Mouse (Mus musculus) heart, embryonic 13.5 days (tissue): ENCODE measurements at regions not wholly inside any gene's neighbourhood (a gene's known extent, or its start where the extent isn't known, plus 50 kb on each side); places are given as distances from the start of the nearest gene placed in this dataset.

Source experiments
- ATAC-seq: fragments of 200-750 bp; cut with Nextera tagmentation; 2 replicates; pipeline ENCODE4 v1.8.0; 2017; ENCODE audit warnings: moderate TSS enrichment; ENCODE audit not compliant: insufficient number of reproducible peaks, low FRiP score, low TSS enrichment; ENCODE audit errors: extremely low read depth
- H3K27ac ChIP-seq: fragments of 300-500 bp; sonication (generic); replicated peaks from 2 replicates; pipeline ENCODE4 v1.5.1; 2015; ENCODE audit warnings: moderate library complexity, mild to moderate bottlenecking, inconsistent platforms
- H3K27me3 ChIP-seq: fragments of 300-500 bp; sonication (generic); replicated peaks from 2 replicates; pipeline ENCODE4 v1.6.1; 2015; ENCODE audit warnings: mild to moderate bottlenecking, inconsistent platforms
- H3K36me3 ChIP-seq: fragments of 300-500 bp; sonication (generic); 2 replicates; pipeline ENCODE4 v1.6.1; 2015; ENCODE audit warnings: mild to moderate bottlenecking, inconsistent platforms
- H3K4me1 ChIP-seq: fragments of 300-500 bp; sonication (generic); 2 replicates; pipeline ENCODE4 v1.6.1; 2015; ENCODE audit warnings: inconsistent platforms
- H3K4me2 ChIP-seq: fragments of 300-500 bp; sonication (generic); 2 replicates; pipeline ENCODE4 v1.6.1; 2015; ENCODE audit warnings: inconsistent platforms, mild to moderate bottlenecking, moderate library complexity
- H3K4me3 ChIP-seq: fragments of 300-500 bp; sonication (generic); 2 replicates; pipeline ENCODE4 v1.5.1; 2015; ENCODE audit warnings: moderate library complexity, mild to moderate bottlenecking, inconsistent platforms
- H3K9ac ChIP-seq: fragments of 300-500 bp; sonication (generic); 2 replicates; pipeline ENCODE4 v1.6.1; 2015; ENCODE audit warnings: inconsistent platforms, mild to moderate bottlenecking, moderate library complexity
- H3K9me3 ChIP-seq: fragments of 300-500 bp; sonication (generic); 2 replicates; pipeline ENCODE4 v1.6.1; 2016; ENCODE audit warnings: inconsistent platforms
- whole genome bisulfite sequencing: fragments of 180-500 bp; shearing (Covaris S2); methylation state at CpG from one replicate; pipeline ENCODE4 v1.1.7; 2015; ENCODE audit warnings: mixed read lengths; 5-methylcytosine and 5-hydroxymethylcytosine counted together

- WGBS = 86% methylated on average over 8 of the region's 8 CpGs
- Histone ChIP-seq H3K36me3 (no peaks in the 10 kb centered on the region), H3K4me3 (no peak overlapping the region), H3K27ac (no peak overlapping the region), H3K27me3 (no peaks in the 10 kb centered on the region), H3K4me2 (no peak overlapping the region), H3K9ac (no peak overlapping the region), H3K4me1 (peaks cover 27% of the 10 kb centered on the region), H3K9me3 (no peaks in the 10 kb centered on the region)
- ATAC-seq = no peak
Measured at GRCm38 (mm10) chr1:186572651-186573050, 133.1 kb downstream of the Tgfb2 start.

DNA sequence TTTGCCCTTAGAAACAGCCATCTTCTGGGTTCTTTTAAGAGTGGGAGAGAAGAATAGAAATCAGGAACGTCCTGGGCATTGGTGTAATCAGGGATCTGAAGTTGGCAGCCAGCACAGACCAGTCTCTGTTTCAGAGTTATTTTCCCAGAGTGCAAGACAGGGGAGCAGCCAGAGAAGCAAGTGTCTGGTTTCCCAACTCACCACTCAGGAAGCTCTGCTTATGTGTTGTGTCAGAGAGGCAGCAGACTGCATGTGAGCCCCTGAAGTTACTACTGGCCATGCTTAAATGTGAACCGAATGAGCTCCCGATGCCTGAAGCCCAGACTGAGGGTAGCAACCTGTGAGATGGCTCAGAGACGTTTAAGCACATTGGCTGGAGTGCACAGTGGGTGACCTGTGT is 133.7 kb downstream of the Tgfb2 start:
- 54% methylated on average over 4 of the region's 4 CpGs for WGBS
- Histone ChIP-seq H3K9ac (no peak overlapping the region), H3K4me1 (peaks cover 25% of the 10 kb centered on the region), H3K4me2 (no peak overlapping the region), H3K36me3 (no peaks in the 10 kb centered on the region), H3K27me3 (no peaks in the 10 kb centered on the region), H3K4me3 (no peak overlapping the region), H3K9me3 (no peaks in the 10 kb centered on the region), H3K27ac (no peak overlapping the region; the same call in 1 of the 2 replicates)
- ATAC-seq = no peak

DNA sequence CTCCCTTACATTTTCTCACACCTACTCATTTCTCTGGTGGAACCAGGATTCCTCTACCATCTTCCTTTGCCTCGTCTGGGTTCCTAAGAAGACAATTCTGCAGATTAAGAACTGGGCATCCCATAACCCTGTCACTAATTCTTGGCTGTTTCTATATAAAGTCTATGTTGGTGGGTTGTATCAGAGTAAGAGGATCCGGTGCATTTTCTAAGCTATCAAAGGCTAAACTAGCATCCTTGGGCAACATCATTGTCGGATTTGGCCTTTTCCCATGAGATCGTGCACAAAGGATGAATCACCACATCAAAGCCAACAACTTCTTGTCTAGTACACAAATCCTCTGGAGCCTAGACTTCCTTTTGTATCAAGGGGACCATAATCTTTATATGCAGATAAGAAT is 137.3 kb downstream of the Tgfb2 start:
- Histone ChIP-seq H3K27me3 (no peaks in the 10 kb centered on the region), H3K4me2 (no peak overlapping the region), H3K9ac (no peak overlapping the region), H3K36me3 (no peaks in the 10 kb centered on the region), H3K4me1 (peaks cover 29% of the 10 kb centered on the region), H3K4me3 (no peak overlapping the region), H3K27ac (peak overlapping the region; percentile 64), H3K9me3 (no peaks in the 10 kb centered on the region)
- WGBS = 79% methylated on average over 4 of the region's 4 CpGs
- ATAC-seq = no peak

- Histone ChIP-seq H3K27me3 (no peaks in the 10 kb centered on the region), H3K27ac (peak overlapping the region; percentile 64), H3K4me3 (no peak overlapping the region), H3K9ac (0 out of 2 replicates have a peak overlapping the region, but pooled peaks have one; percentile 37), H3K4me2 (no peak overlapping the region), H3K9me3 (no peaks in the 10 kb centered on the region), H3K36me3 (no peaks in the 10 kb centered on the region), H3K4me1 (peaks cover 29% of the 10 kb centered on the region)
- no peak for ATAC-seq
- 21% methylated on average over 6 of the region's 6 CpGs for WGBS
Measured at GRCm38 (mm10) chr1:186568076-186568475, 137.7 kb downstream of the Tgfb2 start.

GRCm38 (mm10) chr1:186567136-186567826 is 138.5 kb downstream of the Tgfb2 start:
- Histone ChIP-seq H3K27ac (peak overlapping the region; percentile 46; the same call in 1 of the 2 replicates), H3K27me3 (no peaks in the 10 kb centered on the region), H3K9me3 (no peaks in the 10 kb centered on the region), H3K9ac (peak overlapping the region; percentile 26; the same call in 1 of the 2 replicates), H3K36me3 (no peaks in the 10 kb centered on the region), H3K4me3 (no peak overlapping the region), H3K4me1 (peaks cover 29% of the 10 kb centered on the region), H3K4me2 (peak overlapping the region; percentile 24)
- no peak for ATAC-seq
- WGBS = 28% methylated on average over 15 of the region's 15 CpGs

- no peaks in the 10 kb centered on the region for H3K36me3 ChIP-seq
- WGBS = 77% methylated on average over 3 of the region's 3 CpGs
- no peak overlapping the region for H3K4me2 ChIP-seq
- H3K27ac ChIP-seq = no peak overlapping the region
- H3K9ac ChIP-seq = no peak overlapping the region
- no peak for ATAC-seq
- H3K4me3 ChIP-seq = no peak overlapping the region
- H3K9me3 ChIP-seq = no peaks in the 10 kb centered on the region
- H3K27me3 ChIP-seq = no peaks in the 10 kb centered on the region; the same call in 1 of the 2 replicates
- H3K4me1 ChIP-seq = peaks cover 14% of the 10 kb centered on the region
Measured at GRCm38 (mm10) chr1:186562027-186562426, 143.8 kb downstream of the Tgfb2 start.

- no peak for ATAC-seq
- Histone ChIP-seq H3K4me1 (peaks cover 27% of the 10 kb centered on the region), H3K9ac (0 out of 2 replicates have a peak overlapping the region, but pooled peaks have one; percentile 15), H3K4me3 (no peak overlapping the region), H3K9me3 (no peaks in the 10 kb centered on the region), H3K4me2 (peak overlapping the region; percentile 38), H3K27ac (peak overlapping the region; percentile 72), H3K36me3 (no peaks in the 10 kb centered on the region), H3K27me3 (peaks cover 5% of the 10 kb centered on the region; the same call in 1 of the 2 replicates)
- 7% methylated on average over 6 of the region's 6 CpGs for WGBS
Measured at GRCm38 (mm10) chr1:186555441-186555975, 150.3 kb downstream of the Tgfb2 start.

DNA sequence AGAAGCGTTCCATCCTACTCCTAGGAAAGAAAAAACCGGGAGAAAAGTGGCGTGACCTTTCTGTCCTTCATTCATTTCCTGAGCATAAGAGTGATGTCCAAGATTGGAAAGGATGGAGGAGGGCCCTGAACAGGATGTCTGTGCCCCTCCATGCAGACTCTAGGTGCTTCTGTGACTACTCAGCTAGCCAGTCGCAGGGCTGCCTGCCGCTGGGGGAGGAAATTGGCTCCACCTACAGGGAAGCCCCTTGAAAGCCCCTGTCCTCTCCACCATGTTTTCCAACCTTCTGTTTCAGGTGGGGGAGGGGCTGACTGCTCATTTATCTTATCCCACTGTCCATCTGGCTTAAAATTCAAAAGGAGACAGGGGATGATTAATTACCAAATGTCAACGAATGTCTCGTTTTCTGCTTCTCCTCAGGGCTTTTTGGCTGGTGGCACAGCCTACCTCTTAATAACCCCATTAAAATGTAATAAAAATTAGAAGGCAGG is 151.2 kb downstream of the Tgfb2 start:
- Histone ChIP-seq H3K4me2 (no peak overlapping the region), H3K4me3 (no peak overlapping the region), H3K27ac (peak overlapping the region; percentile 72), H3K27me3 (peaks cover 5% of the 10 kb centered on the region; the same call in 1 of the 2 replicates), H3K9ac (no peak overlapping the region), H3K4me1 (peaks cover 29% of the 10 kb centered on the region), H3K36me3 (no peaks in the 10 kb centered on the region), H3K9me3 (no peaks in the 10 kb centered on the region)
- ATAC-seq = no peak
- WGBS = 59% methylated on average over 7 of the region's 7 CpGs

GRCm38 (mm10) chr1:186552689-186553088 is 153.1 kb downstream of the Tgfb2 start:
- H3K4me2 ChIP-seq = no peak overlapping the region
- H3K27ac ChIP-seq = no peak overlapping the region
- H3K9me3 ChIP-seq = no peaks in the 10 kb centered on the region
- peaks cover 29% of the 10 kb centered on the region for H3K4me1 ChIP-seq
- H3K36me3 ChIP-seq = no peaks in the 10 kb centered on the region
- 75% methylated on average over 7 of the region's 7 CpGs for WGBS
- H3K27me3 ChIP-seq = peaks cover 5% of the 10 kb centered on the region; the same call in 1 of the 2 replicates
- ATAC-seq = no peak
- H3K4me3 ChIP-seq = no peak overlapping the region
- H3K9ac ChIP-seq = no peak overlapping the region

- 82% methylated on average over 7 of the region's 7 CpGs for WGBS
- no peak for ATAC-seq
Measured at GRCm38 (mm10) chr1:186550265-186550885, 155.4 kb downstream of the Tgfb2 start.

DNA sequence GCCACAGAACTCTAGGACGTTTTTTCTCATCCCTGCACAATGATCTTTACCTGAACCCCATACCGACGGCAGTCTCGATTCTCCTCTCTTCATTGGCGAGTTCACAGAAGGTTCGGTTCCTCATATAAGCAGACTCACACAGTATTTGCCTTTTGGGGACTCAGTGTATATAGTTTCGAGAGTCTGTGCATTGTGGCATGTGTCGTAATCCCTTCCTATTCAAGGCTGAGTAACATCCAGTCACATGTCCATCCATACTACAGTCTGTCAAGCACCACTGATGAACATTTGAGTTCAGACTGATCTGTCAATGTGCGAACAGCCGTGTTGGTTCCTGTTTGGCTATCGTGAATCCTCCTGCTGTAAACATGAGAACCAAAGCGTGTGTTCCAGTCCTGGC is 156.6 kb downstream of the Tgfb2 start:
- no peak for ATAC-seq
- 87% methylated on average over 12 of the region's 12 CpGs for WGBS

More at GRCm38 (mm10) chr1:186550265-186550885, 155.4 kb downstream of the Tgfb2 start:
- H3K4me2 ChIP-seq = no peak overlapping the region
- no peak overlapping the region for H3K4me3 ChIP-seq
- H3K9ac ChIP-seq = no peak overlapping the region
- no peaks in the 10 kb centered on the region for H3K9me3 ChIP-seq
- peaks cover 5% of the 10 kb centered on the region; the same call in 1 of the 2 replicates for H3K27me3 ChIP-seq
- no peaks in the 10 kb centered on the region for H3K36me3 ChIP-seq
- H3K27ac ChIP-seq = no peak overlapping the region
- H3K4me1 ChIP-seq = peaks cover 23% of the 10 kb centered on the region

More for the DNA sequence above, 156.6 kb downstream of the Tgfb2 start:
- H3K9ac ChIP-seq = no peak overlapping the region
- no peaks in the 10 kb centered on the region for H3K9me3 ChIP-seq
- H3K4me2 ChIP-seq = no peak overlapping the region
- peaks cover 11% of the 10 kb centered on the region for H3K4me1 ChIP-seq
- H3K27ac ChIP-seq = no peak overlapping the region
- no peak overlapping the region for H3K4me3 ChIP-seq
- no peaks in the 10 kb centered on the region for H3K36me3 ChIP-seq
- H3K27me3 ChIP-seq = peaks cover 5% of the 10 kb centered on the region; the same call in 1 of the 2 replicates
